Mouse (Mus musculus): Measurements from ENCODE around the gene Rtl6.

DNA sequence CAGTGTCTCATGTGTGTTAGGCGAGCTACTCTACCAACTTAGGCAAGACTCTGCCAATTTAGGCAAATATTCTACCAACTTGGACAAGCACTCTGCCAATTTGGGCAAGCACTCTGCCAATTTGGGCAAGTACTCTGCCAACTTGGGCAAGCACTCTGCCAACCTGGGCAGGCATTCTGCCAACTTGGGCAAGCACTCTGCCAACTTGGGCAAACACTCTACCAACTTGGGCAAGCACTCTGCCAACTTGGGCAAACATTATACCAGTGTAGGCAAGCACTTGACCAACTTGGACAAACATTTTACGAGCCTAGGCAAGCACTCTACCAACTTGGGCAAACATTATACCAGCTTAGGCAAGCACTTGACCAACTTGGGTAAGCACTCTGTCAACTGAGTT, 3.9 kb upstream of the Rtl6 start:
- no peak for TF ChIP-seq CTCF (IDR thresholded peaks at IDR 0.05; ENCODE audit: insufficient read depth, low read length)
- TF ChIP-seq POLR2A (IDR thresholded peaks at IDR 0.05; ENCODE audit: borderline replicate concordance, extremely low read depth, low read depth, low read length), result no peak

All from lung, adult 2 months (tissue).